Mouse (Mus musculus) frontal cortex, postnatal 36 days (tissue): ENCODE data around the gene Hdac1.
A peak's percentile ranks its signal among the peaks of the same experiment; 100 is the strongest.

Experiments used
- DNase-seq, 2 experiments: peaks; one replicate each; pipeline ENCODE4 v3.0.0; 2022; ENCODE audit warnings: low spot score in 2 of 2

The Hdac1 gene

GRCm38 (mm10) chr4:129542592-129543141 is at the start of gene Hdac1:
Gene Hdac1 (minus strand): TSS chr4:129542713.
- DNase-seq = peak; percentile 92 to 94

GRCm38 (mm10) chr4:129588865-129589264 is 46.4 kb upstream of the Hdac1 start:
- DNase-seq = no peak

DNA sequence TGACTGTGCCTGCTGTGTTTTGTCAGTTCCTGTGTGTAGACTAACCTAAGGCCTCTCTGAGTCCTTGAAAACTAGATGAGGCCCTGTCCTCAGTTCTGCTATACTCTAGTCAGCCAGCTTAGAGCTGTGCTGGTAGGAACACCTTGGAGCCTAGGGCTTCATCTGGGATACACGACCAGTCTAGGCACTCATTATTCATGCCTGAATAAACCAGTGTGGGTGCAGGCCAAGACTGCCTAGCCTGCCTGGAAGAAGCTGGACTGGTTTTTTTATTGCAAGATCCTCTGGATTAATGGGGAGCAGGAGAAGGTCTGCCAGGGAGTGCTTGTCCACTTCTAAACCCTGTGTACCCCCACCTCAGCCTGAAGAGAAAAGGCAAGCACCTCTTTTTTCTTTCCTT is 44.4 kb upstream of the Hdac1 start:
- DNase-seq = no peak

- DNase-seq = no peak
Measured at GRCm38 (mm10) chr4:129585773-129586172, 43.3 kb upstream of the Hdac1 start.

DNA sequence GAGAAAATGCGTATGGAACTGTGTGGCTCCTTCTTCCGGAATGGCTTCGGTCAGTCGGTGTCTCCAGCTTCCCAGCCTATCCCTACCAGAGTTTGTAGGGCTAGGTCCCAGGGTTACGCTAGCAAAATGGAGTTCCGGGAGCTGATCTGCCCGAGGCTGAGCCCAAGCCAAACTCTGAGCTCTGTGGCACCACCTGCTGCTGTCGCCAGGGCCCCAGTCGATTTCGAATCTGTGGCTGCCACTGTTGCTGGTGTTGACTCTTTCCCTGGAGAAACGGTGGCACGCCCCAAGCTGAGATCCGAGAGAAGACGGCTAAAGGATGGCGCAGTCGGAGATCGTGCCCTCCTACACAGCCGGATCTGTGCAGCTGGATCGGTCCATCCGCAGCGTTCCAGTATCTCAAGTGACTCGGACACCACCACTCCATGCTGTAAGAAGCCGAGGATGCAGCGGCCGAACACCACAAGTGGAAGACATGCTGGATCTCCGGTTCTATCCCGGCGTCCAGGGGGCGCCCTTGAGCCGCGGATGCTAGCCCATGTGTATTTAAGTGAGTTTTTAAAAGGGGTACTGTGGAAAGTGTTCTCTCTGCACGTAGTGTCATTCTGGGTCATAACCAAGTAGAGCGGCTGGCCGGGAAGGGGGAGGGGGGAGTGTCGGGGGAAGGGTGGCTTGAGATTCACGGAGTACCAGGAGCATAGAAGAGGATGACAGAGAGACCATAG is 42.5 kb upstream of the Hdac1 start:
- peak; percentile 79 to 85 for DNase-seq

DNA sequence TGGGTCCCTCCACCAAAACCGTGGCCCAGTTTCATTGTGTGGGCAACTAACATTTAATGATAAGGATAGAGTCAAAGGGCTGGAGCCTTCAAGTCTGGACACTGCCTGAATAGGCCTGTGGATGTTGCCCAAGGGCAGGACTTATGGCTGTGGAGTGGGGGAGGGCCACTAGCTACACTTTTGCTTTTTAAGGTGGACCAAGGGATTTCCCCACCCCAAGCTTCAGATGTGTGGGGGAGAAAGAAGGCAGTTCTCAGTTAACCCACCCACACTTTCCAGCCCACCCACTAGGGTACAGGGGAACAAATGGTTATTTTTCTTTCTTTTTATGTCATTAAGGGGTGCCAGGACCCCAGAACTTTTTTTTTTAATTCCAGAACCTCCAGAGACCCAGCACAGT is 41.9 kb upstream of the Hdac1 start:
- no peak for DNase-seq

- DNase-seq = no peak
Measured at GRCm38 (mm10) chr4:129582251-129582650, 39.7 kb upstream of the Hdac1 start.

DNA sequence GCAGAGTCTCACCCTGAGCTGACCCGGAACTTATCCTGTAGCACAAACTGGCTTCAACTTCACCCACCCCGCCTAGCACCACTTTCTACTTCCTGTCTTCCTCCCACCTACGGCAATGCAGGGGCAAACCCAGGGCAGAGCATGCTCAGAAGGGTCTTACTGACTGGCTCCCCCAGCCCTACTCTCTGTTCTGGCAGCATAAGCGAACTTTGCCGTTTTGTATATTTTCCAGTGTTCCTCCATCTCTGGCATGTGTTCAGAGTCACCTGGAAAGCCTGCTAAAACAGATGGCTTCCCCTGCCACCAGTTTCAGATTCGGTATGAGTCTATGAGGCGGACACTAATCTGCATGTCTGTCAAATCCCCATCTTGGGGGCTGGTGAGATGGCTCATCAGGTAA is 37.8 kb upstream of the Hdac1 start:
- no peak for DNase-seq

- no peak for DNase-seq
Measured at GRCm38 (mm10) chr4:129578466-129578865, 36.0 kb upstream of the Hdac1 start, which contains the start of gene Fam167b. Gene Fam167b (minus strand): TSS chr4:129578549.

GRCm38 (mm10) chr4:129577688-129578087 is 35.2 kb upstream of the Hdac1 start:
- no peak for DNase-seq

- peak; percentile 43 to 49 for DNase-seq
Measured at GRCm38 (mm10) chr4:129576863-129577491, 34.5 kb upstream of the Hdac1 start.

DNA sequence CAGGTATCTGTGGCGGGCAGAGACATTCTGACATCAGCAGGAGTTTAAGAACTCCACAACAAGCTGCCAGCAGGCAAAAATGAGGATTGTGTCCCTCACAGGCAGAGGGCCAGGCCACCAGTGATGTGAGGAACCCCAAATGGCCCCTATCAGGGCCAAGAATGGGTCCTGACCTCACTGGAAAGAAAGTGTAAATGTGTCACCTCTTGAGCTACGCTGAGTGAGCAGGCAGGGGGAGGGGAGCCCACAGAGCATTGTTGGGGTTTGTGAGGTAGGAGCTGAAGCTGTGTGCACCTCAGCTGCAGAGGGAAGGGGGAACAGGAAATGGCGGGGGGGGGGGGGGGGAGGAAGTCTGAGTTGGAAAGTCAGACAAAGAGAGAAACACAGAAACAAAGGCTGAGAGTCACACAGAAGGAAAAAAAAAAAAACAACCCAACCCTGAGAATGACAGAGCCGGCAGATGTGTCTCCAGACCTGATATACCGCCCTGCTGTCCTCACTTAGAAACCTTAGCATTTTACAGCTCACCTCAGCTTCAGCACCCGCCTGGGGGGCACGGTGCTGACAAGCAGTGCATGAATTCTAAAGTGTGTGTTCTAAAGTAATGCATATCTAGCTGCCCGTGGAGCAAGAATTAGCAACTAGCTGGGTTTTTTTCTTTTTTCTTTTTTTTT is 32.8 kb upstream of the Hdac1 start:
- no peak for DNase-seq

GRCm38 (mm10) chr4:129573430-129573829 is 30.9 kb upstream of the Hdac1 start, which contains the start of gene Lck:
Gene Lck (minus strand): TSS chr4:129573641.
- DNase-seq = no peak

- DNase-seq = no peak
Measured at GRCm38 (mm10) chr4:129573093-129573370, 30.5 kb upstream of the Hdac1 start.

- no peak for DNase-seq
Measured at GRCm38 (mm10) chr4:129572236-129573092, 30.0 kb upstream of the Hdac1 start.

DNA sequence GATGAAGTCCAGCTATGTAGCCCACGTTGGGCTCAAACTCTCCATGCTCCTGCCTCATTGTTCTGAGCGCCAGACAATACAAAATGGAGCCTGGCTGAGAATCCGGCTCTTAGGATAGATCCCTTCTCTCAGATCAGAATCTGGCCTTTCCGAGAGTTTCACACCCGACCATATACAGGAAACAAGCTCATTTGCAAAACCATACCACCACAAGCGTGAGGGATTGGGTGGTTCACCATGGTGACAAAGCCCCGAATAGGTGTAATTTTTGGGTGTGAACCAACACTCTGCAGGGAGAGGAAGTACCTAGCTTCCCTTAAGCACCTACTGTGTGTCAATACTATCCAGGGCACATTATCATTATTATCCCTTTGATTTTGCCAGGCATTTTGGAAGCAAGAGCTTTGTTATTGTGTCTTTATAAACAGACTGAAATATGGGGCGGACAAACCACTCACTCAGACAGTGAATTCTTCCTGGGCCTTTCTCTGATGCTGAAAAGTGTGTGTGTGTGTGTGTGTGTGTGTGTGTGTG is 29.1 kb upstream of the Hdac1 start:
- no peak for DNase-seq

GRCm38 (mm10) chr4:129570028-129570427 is 27.5 kb upstream of the Hdac1 start:
- DNase-seq = no peak

GRCm38 (mm10) chr4:129568366-129568765 is 25.9 kb upstream of the Hdac1 start:
- DNase-seq = no peak

DNA sequence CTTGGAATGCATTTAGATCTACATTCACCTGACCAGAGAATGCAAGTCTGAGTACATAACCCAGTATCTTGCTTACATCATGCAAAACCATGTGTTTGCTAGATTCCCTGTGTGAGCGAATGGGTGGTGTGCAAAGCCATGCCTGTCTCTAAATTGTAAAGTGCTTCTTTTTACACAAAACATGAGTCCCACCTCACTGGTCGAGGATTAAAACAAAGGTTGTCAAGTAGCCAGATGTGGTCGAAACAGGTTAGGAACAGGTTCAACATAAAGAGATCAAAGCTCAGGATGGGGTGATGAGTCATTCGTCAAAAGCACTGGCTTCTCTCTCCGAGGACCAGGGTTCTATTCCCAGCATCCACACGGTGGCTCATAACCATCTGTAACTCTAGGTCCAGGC is 22.6 kb upstream of the Hdac1 start:
- DNase-seq = no peak

GRCm38 (mm10) chr4:129563718-129564117 is 21.2 kb upstream of the Hdac1 start:
- DNase-seq = no peak

- DNase-seq = no peak
Measured at GRCm38 (mm10) chr4:129561184-129561583, 18.7 kb upstream of the Hdac1 start.
